Mouse (Mus musculus) embryonic facial prominence, embryonic 14.5 days (tissue): ENCODE results near the gene Ttll3. TPM values are rescaled to one million over a fixed set of nuclear protein-coding genes. Genes with fewer than 3 reads are reported as not detected.

Experiments used
- ATAC-seq: fragments of 200-750 bp; cut with Nextera tagmentation; 2 replicates; pipeline ENCODE4 v1.8.0; 2017; ENCODE audit warnings: low read depth, moderate number of reproducible peaks, moderate TSS enrichment
- DNase-seq: peaks from one replicate; pipeline ENCODE4 v3.0.0-alpha.2; 2015; ENCODE audit warnings: low spot score
- H3K27ac ChIP-seq: fragments of 300-500 bp; sonication (generic); replicated peaks from 2 replicates; pipeline ENCODE4 v1.5.1; 2014; ENCODE audit warnings: low read depth, mild to moderate bottlenecking, low read length, moderate library complexity
- H3K27me3 ChIP-seq: fragments of 300-500 bp; sonication (generic); replicated peaks from 2 replicates; pipeline ENCODE4 v1.6.1; 2014; ENCODE audit warnings: low read length; ENCODE audit not compliant: control insufficient read depth, insufficient read depth
- H3K36me3 ChIP-seq: fragments of 300-500 bp; sonication (generic); 2 replicates; pipeline ENCODE4 v1.6.1; 2014; ENCODE audit warnings: low read length, mixed read lengths; ENCODE audit not compliant: control insufficient read depth, insufficient read depth
- H3K4me1 ChIP-seq: fragments of 300-500 bp; sonication (generic); 2 replicates; pipeline ENCODE4 v1.6.1; 2014; ENCODE audit warnings: antibody characterized with exemption, low read length; ENCODE audit not compliant: control insufficient read depth, insufficient read depth
- H3K4me2 ChIP-seq: fragments of 300-500 bp; sonication (generic); 2 replicates; pipeline ENCODE4 v1.6.1; 2014; ENCODE audit warnings: low read depth, mild to moderate bottlenecking, low read length, moderate library complexity, mixed read lengths
- H3K4me3 ChIP-seq: fragments of 300-500 bp; sonication (generic); 2 replicates; pipeline ENCODE4 v1.5.1; 2014; ENCODE audit warnings: low read depth, mild to moderate bottlenecking, low read length
- H3K9ac ChIP-seq: fragments of 300-500 bp; sonication (generic); 2 replicates; pipeline ENCODE4 v1.6.1; 2014; ENCODE audit warnings: low read depth, mild to moderate bottlenecking, low read length, moderate library complexity, mixed read lengths
- H3K9me3 ChIP-seq: fragments of 300-500 bp; sonication (generic); 2 replicates; pipeline ENCODE4 v1.6.1; 2016; ENCODE audit warnings: low read length; ENCODE audit not compliant: control insufficient read depth
- WGBS: fragments of 180-500 bp; shearing (Covaris S2); extraction: QIAGEN DNeasy Blood & Tissue Kit; methylation state at CpG from one replicate; pipeline ENCODE4 v1.1.7; 2014; 5-methylcytosine and 5-hydroxymethylcytosine counted together
- polyA plus RNA-seq: library from polyadenylated mRNA; unstranded; fragments of >200 nt; fragmentation: Nextera tagmentation; extraction: Ambion mirVana; gene quantifications from 2 replicates; pipeline ENCODE4 v1.2.1, GENCODE M21; 2014

The Ttll3 gene
- polyA plus RNA-seq, 1 experiment from 2014 or later: 5.4 TPM

DNA sequence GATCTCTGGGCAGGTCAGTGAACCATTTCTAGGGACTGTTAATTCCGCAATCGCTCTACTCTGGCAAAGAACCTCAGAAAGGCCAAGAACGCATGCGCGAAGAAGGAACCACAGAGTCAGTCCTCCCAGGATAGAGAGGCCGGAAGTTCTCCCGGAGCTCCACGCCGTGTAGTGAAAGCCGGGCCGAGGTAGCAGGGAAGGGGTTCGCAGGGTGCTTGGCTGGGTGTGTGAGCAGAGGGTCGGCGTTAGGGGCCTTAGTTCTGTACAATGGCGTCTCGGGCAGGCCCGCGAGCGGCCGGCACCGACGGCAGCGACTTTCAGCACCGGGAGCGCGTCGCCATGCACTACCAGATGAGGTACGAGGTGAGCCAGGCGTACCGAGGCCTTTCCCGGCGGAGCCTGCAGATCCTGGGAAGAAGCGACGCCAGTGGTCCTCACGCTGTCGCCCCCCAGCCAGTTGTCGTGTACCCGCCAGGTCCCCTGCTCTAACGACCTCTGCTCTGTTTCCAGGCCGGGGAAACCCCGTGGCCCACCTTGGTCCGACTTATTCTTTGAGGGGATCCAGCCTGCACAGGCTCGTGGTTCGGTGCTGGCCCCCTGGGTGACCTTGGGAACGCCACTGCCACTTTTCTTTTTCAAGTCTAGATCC lies 53.5 kb downstream of the Ttll3 start, which contains the start of gene Jagn1:
Jagn1 (plus strand) TSS at position 128 of the 649 bp plus-strand sequence.
- Histone ChIP-seq H3K9ac (peak within 1 kb of the TSS; percentile 97), H3K36me3 (peaks cover 14% of the 10 kb centered on the region), H3K27me3 (no peaks in the 10 kb centered on the region), H3K4me3 (peak within 1 kb of the TSS; percentile 97), H3K4me1 (peaks cover 8% of the 10 kb centered on the region; the same call in 1 of the 2 replicates), H3K4me2 (peak within 1 kb of the TSS; percentile 85), H3K27ac (peak within 1 kb of the TSS; percentile 65), H3K9me3 (no peaks in the 10 kb centered on the region)
- DNase-seq (peak; percentile 95), ATAC-seq (peak; percentile 96)
- WGBS: under 1% methylated on average over 35 of the region's 45 CpGs

DNA sequence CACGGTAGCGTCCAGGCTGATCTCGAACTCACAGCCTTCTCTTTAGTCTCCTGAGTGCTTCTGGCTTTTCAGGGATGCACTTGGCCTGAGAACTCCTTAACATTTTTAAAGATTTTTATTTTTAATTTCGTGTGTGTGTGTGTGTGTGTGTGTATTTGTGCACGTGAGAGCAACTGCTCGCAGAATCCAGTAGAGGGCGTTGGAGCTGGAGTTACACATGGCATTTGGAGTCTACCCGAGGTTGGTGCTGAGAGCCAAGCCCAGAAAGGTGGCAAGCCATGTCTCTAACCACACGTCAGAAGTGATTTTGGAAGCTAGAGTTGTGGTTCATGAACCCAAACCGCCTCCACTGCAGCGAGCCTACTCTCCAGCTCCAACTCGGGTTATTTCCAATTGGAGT lies 54.0 kb downstream of the Ttll3 start:
- Histone ChIP-seq H3K4me1 (peaks cover 8% of the 10 kb centered on the region; the same call in 1 of the 2 replicates), H3K4me2 (peak overlapping the region; percentile 85), H3K36me3 (peaks cover 20% of the 10 kb centered on the region), H3K9me3 (no peaks in the 10 kb centered on the region), H3K27ac (no peak overlapping the region; the same call in 1 of the 2 replicates), H3K27me3 (no peaks in the 10 kb centered on the region), H3K9ac (peak overlapping the region; percentile 97), H3K4me3 (peak overlapping the region; percentile 97)
- DNase-seq (no peak), ATAC-seq (no peak)
- 46% methylated on average over 12 of the region's 12 CpGs for WGBS

DNA sequence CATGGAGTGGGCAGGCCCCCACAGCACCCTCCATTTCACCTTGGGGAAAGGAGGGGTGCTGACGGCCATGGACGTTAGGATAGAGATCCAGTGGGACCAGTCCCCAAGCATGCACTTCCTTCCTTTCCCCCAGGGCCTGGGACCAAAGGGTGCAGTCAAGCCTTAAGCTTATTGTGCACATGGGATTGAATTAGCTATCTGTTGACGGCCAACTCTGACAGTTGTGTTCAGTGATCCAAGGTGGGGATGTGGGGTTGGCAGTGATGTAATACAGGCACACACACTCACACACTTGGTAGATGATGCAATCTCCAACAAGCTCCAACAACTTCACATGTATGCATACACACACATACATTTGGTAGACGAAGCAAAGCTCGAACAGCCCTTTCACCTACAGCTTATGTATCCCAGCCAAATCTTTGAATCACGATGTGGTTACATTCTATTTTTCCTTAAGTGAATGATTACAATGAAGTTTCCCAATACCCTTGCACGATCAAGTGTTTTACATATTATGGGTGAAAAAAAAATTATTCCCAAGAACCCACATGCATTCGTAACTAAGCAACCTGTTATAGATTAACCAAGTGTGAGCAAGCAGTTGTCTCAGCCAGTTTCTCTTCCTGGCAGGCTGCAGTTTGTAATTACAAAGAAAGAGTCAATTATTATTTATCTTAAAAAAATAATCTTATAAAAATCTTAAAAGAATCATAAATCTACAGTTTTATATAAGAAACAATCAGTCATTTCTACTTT lies 55.3 kb downstream of the Ttll3 start:
- H3K9me3 ChIP-seq: no peaks in the 10 kb centered on the region
- WGBS: 84% methylated on average over 6 of the region's 8 CpGs
- DNase-seq: no peak

DNA sequence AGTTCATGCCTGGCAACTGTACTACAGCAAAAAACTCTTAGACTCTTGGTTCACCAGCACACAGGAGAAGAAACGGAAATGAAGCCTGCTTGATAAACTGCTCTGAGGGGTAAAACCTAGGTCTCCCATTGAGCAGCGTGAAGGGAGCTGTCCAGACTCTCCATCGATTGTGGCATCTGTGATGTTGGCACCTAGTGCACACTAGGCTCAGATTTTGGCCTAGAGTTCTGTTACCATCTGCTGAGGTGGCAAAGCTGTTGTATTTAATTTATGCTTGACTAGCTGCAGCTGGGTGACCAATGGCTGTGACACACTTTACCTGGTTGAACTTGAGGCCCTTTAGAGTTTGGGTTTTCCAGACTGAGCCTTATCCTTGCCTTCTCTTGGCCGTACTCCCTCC lies 58.6 kb downstream of the Ttll3 start:
- H3K27ac ChIP-seq: no peak overlapping the region
- peaks cover 27% of the 10 kb centered on the region for H3K36me3 ChIP-seq
- ATAC-seq: no peak
- H3K4me1 ChIP-seq: peaks cover 8% of the 10 kb centered on the region; the same call in 1 of the 2 replicates
- H3K4me2 ChIP-seq: no peak overlapping the region
- over 99% methylated on average over 4 of the region's 4 CpGs for WGBS
- no peaks in the 10 kb centered on the region for H3K9me3 ChIP-seq
- no peak overlapping the region for H3K9ac ChIP-seq
- no peak for DNase-seq
- no peaks in the 10 kb centered on the region for H3K27me3 ChIP-seq
- no peak overlapping the region for H3K4me3 ChIP-seq

More for the DNA sequence above, 55.3 kb downstream of the Ttll3 start:
- no peak overlapping the region for H3K27ac ChIP-seq
- no peak overlapping the region for H3K4me2 ChIP-seq
- no peak overlapping the region for H3K4me3 ChIP-seq
- H3K27me3 ChIP-seq: no peaks in the 10 kb centered on the region
- ATAC-seq: no peak
- peaks cover 8% of the 10 kb centered on the region; the same call in 1 of the 2 replicates for H3K4me1 ChIP-seq
- H3K36me3 ChIP-seq: peaks cover 27% of the 10 kb centered on the region
- no peak overlapping the region for H3K9ac ChIP-seq

DNA sequence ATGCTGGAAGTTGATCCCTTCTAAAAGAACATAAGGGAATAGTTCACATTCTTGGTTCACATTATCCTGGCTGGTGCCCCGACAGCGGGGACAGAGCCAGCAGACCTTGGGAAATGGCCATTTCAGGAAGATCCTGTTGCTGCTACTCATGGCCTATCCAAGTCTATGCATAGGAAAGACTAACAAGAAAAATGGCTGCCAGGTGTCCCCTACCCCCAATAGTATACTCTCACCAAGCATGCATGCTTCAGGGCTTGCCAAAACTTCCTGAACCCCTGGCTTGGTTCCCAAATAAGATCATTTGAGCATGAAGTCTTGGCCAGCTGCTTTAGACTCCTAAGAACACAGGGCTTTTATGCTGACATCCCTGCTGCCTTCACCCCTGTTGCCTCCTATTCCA lies 62.8 kb downstream of the Ttll3 start:
- WGBS: 56% methylated on average over 2 of the region's 2 CpGs
- DNase-seq: peak; percentile 86
- Histone ChIP-seq H3K4me1 (no peaks in the 10 kb centered on the region), H3K27me3 (no peaks in the 10 kb centered on the region), H3K36me3 (peaks cover 20% of the 10 kb centered on the region), H3K4me2 (no peak overlapping the region), H3K4me3 (no peak overlapping the region), H3K9me3 (no peaks in the 10 kb centered on the region), H3K9ac (no peak overlapping the region; the same call in 1 of the 2 replicates), H3K27ac (no peak overlapping the region)
- ATAC-seq: peak; percentile 74

DNA sequence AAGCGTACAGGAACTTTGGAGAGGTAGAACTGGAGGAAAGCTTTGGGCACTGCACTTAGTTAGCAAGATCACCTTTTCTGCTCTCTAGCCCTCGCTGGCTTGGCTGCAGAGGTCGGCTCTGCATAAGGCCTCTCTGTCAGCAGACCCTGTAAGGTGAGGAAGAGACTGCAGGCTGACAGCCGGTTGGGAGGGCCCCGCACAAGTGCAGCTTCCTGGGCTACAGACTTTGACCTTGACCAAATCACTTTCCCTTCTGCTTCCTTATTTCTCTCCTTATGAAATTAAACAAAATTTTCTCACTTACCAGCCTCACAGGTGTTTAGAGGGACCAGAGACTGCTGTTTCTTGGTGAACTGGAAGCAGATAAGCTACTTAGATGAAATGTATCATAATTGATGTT lies 65.9 kb downstream of the Ttll3 start:
- Histone ChIP-seq H3K36me3 (no peaks in the 10 kb centered on the region), H3K27ac (no peak overlapping the region), H3K4me2 (no peak overlapping the region), H3K9ac (no peak overlapping the region), H3K4me1 (no peaks in the 10 kb centered on the region), H3K27me3 (no peaks in the 10 kb centered on the region), H3K9me3 (no peaks in the 10 kb centered on the region), H3K4me3 (no peak overlapping the region)
- DNase-seq (no peak), ATAC-seq (no peak)
- 60% methylated on average over 5 of the region's 5 CpGs for WGBS

DNA sequence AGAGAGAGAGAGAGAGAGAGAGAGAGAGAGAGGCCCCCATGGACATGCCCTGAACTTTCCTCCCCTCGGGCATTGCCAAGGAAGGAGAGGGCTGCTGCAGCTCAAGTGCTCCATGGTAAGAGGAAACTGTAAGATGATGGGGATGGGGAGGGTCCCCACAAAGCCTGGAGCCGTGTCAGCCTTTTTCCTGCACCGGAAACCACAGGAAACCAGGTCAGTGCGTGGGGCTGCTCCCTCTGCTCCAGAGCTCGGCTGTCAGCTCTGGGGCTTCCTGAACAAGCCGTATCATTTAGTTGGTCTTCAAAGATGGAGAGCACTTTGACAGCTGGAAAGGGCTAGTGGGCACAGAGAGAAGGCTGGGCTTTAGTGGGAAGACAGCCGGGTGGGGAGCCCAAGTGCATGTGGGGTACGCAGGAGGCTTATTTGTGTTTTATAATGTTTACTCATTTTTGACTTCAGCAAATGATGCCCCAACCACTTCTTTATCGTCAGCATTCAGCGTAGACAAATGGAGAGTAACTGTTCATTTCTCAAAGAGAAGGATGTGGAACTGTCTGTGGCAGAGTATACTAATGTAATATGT lies 69.0 kb downstream of the Ttll3 start, which contains the start of gene Il17re:
Il17re (plus strand) TSS at position 533 of the 583 bp plus-strand sequence.
- H3K27ac ChIP-seq: no peak within 1 kb of the TSS
- no peaks in the 10 kb centered on the region for H3K27me3 ChIP-seq
- H3K9ac ChIP-seq: no peak within 1 kb of the TSS
- DNase-seq (no peak), ATAC-seq (no peak)
- no peaks in the 10 kb centered on the region for H3K9me3 ChIP-seq
- H3K36me3 ChIP-seq: no peaks in the 10 kb centered on the region
- H3K4me1 ChIP-seq: no peaks in the 10 kb centered on the region
- H3K4me3 ChIP-seq: no peak within 1 kb of the TSS
- H3K4me2 ChIP-seq: peak within 1 kb of the TSS; percentile 39
- 51% methylated on average over 10 of the region's 10 CpGs for WGBS

DNA sequence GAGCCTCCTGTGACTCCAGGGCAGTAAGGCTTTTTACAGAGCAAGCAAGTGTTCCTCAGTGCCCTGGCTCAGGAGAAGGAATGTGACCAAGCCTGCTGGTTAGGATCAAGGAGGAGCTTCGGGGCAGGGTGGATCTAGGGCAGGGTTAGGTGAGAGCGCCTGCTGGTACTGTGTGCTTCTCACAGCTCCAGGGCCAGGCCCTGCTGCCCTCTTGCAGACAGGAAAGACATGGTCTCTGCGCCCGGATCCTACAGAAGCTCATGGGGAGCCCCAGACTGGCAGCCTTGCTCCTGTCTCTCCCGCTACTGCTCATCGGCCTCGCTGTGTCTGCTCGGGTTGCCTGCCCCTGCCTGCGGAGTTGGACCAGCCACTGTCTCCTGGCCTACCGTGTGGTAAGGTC lies 69.6 kb downstream of the Ttll3 start:
- Histone ChIP-seq H3K4me3 (no peak overlapping the region), H3K9me3 (no peaks in the 10 kb centered on the region), H3K4me1 (no peaks in the 10 kb centered on the region), H3K27ac (no peak overlapping the region), H3K27me3 (no peaks in the 10 kb centered on the region), H3K9ac (no peak overlapping the region), H3K36me3 (no peaks in the 10 kb centered on the region), H3K4me2 (peak overlapping the region; percentile 39)
- peak; percentile 89 for ATAC-seq
- DNase-seq: peak; percentile 76
- WGBS: 57% methylated on average over 9 of the region's 10 CpGs
